Mouse (Mus musculus) C2C12 (cell line): Measurements from ENCODE around the gene Gm20388.

Experiments
- CTCF ChIP-seq: IDR thresholded peaks from one replicate; pipeline ENCODE4 v1.5.1; 2011; ENCODE audit not compliant: control insufficient read depth, insufficient read depth, insufficient read length
- MAX ChIP-seq: IDR thresholded peaks from one replicate; pipeline ENCODE4 v1.6.1; 2011; ENCODE audit warnings: mild to moderate bottlenecking, control low read depth
- USF1 ChIP-seq: IDR thresholded peaks from one replicate; pipeline ENCODE4 v1.6.1; 2011; ENCODE audit warnings: low read depth, mild to moderate bottlenecking, control low read depth, moderate library complexity

- TF ChIP-seq CTCF, result no peak
- TF ChIP-seq USF1, result no peak
- no peak for TF ChIP-seq MAX
Measured at GRCm38 (mm10) chr8:124343991-124344390, 4433.4 kb downstream of the Gm20388 start.
